Mouse (Mus musculus): ENCODE results near the gene Cyp26a1. TPM values are rescaled to one million over a fixed set of nuclear protein-coding genes. Genes with fewer than 3 reads are reported as not detected.
A peak's percentile ranks its signal among the peaks of the same experiment; 100 is the strongest.

The Cyp26a1 gene
- polyA plus RNA-seq, 1 experiment, result not detected

- no peak overlapping the region for H3K27ac ChIP-seq (ENCODE audit: insufficient read depth, low read length)
- TF ChIP-seq POLR2A (IDR thresholded peaks at IDR 0.05; ENCODE audit: borderline replicate concordance, insufficient read depth, low read length) (no peak), CTCF (IDR thresholded peaks at IDR 0.05; ENCODE audit: borderline replicate concordance, insufficient read depth, low read depth, low read length) (no peak)
- H3K27me3 ChIP-seq (ENCODE audit: control insufficient read depth, insufficient read depth, low read length), result peaks cover 2% of the 10 kb centered on the region; the same call in 1 of the 2 replicates
- no peak overlapping the region for H3K4me3 ChIP-seq (replicated peaks; ENCODE audit: insufficient read depth, low read depth, low read length)
- H3K4me1 ChIP-seq (ENCODE audit: control insufficient read depth, insufficient read depth, low read length), result no peaks in the 10 kb centered on the region; the same call in 1 of the 2 replicates
- DNase-seq, result no peak
- 76% methylated on average over 21 of the region's 21 CpGs for WGBS
Observed at GRCm38 (mm10) chr19:37702377-37703076, 4.9 kb downstream of the Cyp26a1 start.

- WGBS, result 1% methylated on average over 3 of the region's 3 CpGs
- DNase-seq, result peak; percentile 17 to 40
- Histone ChIP-seq H3K4me3 (replicated peaks; ENCODE audit: insufficient read depth, low read depth, low read length) (no peak overlapping the region), H3K4me1 (ENCODE audit: control insufficient read depth, insufficient read depth, low read length) (no peaks in the 10 kb centered on the region), H3K27me3 (ENCODE audit: control insufficient read depth, insufficient read depth, low read length) (no peaks in the 10 kb centered on the region), H3K27ac (ENCODE audit: insufficient read depth, low read length) (no peak overlapping the region)
- peak; percentile 60 for TF ChIP-seq CTCF (IDR thresholded peaks at IDR 0.05; ENCODE audit: borderline replicate concordance, insufficient read depth, low read depth, low read length)
- no peak for TF ChIP-seq POLR2A (IDR thresholded peaks at IDR 0.05; ENCODE audit: borderline replicate concordance, insufficient read depth, low read length)
Observed at GRCm38 (mm10) chr19:37703902-37704509, 6.4 kb downstream of the Cyp26a1 start.

GRCm38 (mm10) chr19:37705722-37706121 is 8.1 kb downstream of the Cyp26a1 start:
- TF ChIP-seq CTCF (IDR thresholded peaks at IDR 0.05; ENCODE audit: borderline replicate concordance, insufficient read depth, low read depth, low read length), result no peak
- no peak for TF ChIP-seq POLR2A (IDR thresholded peaks at IDR 0.05; ENCODE audit: borderline replicate concordance, insufficient read depth, low read length)
- no peak overlapping the region for H3K4me3 ChIP-seq (replicated peaks; ENCODE audit: insufficient read depth, low read depth, low read length)
- H3K27ac ChIP-seq (ENCODE audit: insufficient read depth, low read length), result no peak overlapping the region
- no peak for DNase-seq
- 86% methylated on average over 5 of the region's 5 CpGs for WGBS
- H3K27me3 ChIP-seq (ENCODE audit: control insufficient read depth, insufficient read depth, low read length), result no peaks in the 10 kb centered on the region
- H3K4me1 ChIP-seq (ENCODE audit: control insufficient read depth, insufficient read depth, low read length), result no peaks in the 10 kb centered on the region

- TF ChIP-seq POLR2A (IDR thresholded peaks at IDR 0.05; ENCODE audit: borderline replicate concordance, insufficient read depth, low read length) (no peak), CTCF (IDR thresholded peaks at IDR 0.05; ENCODE audit: borderline replicate concordance, insufficient read depth, low read depth, low read length) (no peak)
- 78% methylated on average over 10 of the region's 10 CpGs for WGBS
- H3K4me1 ChIP-seq (ENCODE audit: control insufficient read depth, insufficient read depth, low read length), result no peaks in the 10 kb centered on the region
- no peak for DNase-seq
- H3K4me3 ChIP-seq (replicated peaks; ENCODE audit: insufficient read depth, low read depth, low read length), result no peak overlapping the region
- no peaks in the 10 kb centered on the region for H3K27me3 ChIP-seq (ENCODE audit: control insufficient read depth, insufficient read depth, low read length)
- H3K27ac ChIP-seq (ENCODE audit: insufficient read depth, low read length), result no peak overlapping the region
Observed at GRCm38 (mm10) chr19:37714681-37715080, 17.1 kb downstream of the Cyp26a1 start.

- no peak for DNase-seq
- Histone ChIP-seq H3K4me3 (replicated peaks; ENCODE audit: insufficient read depth, low read depth, low read length) (no peak overlapping the region), H3K27me3 (ENCODE audit: control insufficient read depth, insufficient read depth, low read length) (no peaks in the 10 kb centered on the region), H3K27ac (ENCODE audit: insufficient read depth, low read length) (no peak overlapping the region), H3K4me1 (ENCODE audit: control insufficient read depth, insufficient read depth, low read length) (no peaks in the 10 kb centered on the region)
- TF ChIP-seq POLR2A (IDR thresholded peaks at IDR 0.05; ENCODE audit: borderline replicate concordance, insufficient read depth, low read length) (no peak), CTCF (IDR thresholded peaks at IDR 0.05; ENCODE audit: borderline replicate concordance, insufficient read depth, low read depth, low read length) (no peak)
- 71% methylated on average over 1 of the region's 1 CpGs for WGBS
Observed at GRCm38 (mm10) chr19:37715980-37716379, 18.4 kb downstream of the Cyp26a1 start.

- H3K4me1 ChIP-seq (ENCODE audit: control insufficient read depth, insufficient read depth, low read length), result no peaks in the 10 kb centered on the region
- H3K4me3 ChIP-seq (replicated peaks; ENCODE audit: insufficient read depth, low read depth, low read length), result no peak overlapping the region
- no peak for DNase-seq
- no peak overlapping the region for H3K27ac ChIP-seq (ENCODE audit: insufficient read depth, low read length)
- TF ChIP-seq CTCF (IDR thresholded peaks at IDR 0.05; ENCODE audit: borderline replicate concordance, insufficient read depth, low read depth, low read length), result no peak
- TF ChIP-seq POLR2A (IDR thresholded peaks at IDR 0.05; ENCODE audit: borderline replicate concordance, insufficient read depth, low read length), result no peak
- 77% methylated on average over 12 of the region's 12 CpGs for WGBS
- H3K27me3 ChIP-seq (ENCODE audit: control insufficient read depth, insufficient read depth, low read length), result no peaks in the 10 kb centered on the region
Observed at GRCm38 (mm10) chr19:37716524-37717175, 19.1 kb downstream of the Cyp26a1 start.

- TF ChIP-seq POLR2A (IDR thresholded peaks at IDR 0.05; ENCODE audit: borderline replicate concordance, insufficient read depth, low read length) (no peak), CTCF (IDR thresholded peaks at IDR 0.05; ENCODE audit: borderline replicate concordance, insufficient read depth, low read depth, low read length) (no peak)
- no peak for DNase-seq
- H3K4me3 ChIP-seq (replicated peaks; ENCODE audit: insufficient read depth, low read depth, low read length), result no peak overlapping the region
- WGBS, result 42% methylated on average over 1 of the region's 1 CpGs
- H3K4me1 ChIP-seq (ENCODE audit: control insufficient read depth, insufficient read depth, low read length), result no peaks in the 10 kb centered on the region
- no peak overlapping the region for H3K27ac ChIP-seq (ENCODE audit: insufficient read depth, low read length)
- no peaks in the 10 kb centered on the region for H3K27me3 ChIP-seq (ENCODE audit: control insufficient read depth, insufficient read depth, low read length)
Observed at GRCm38 (mm10) chr19:37719166-37719565, 21.6 kb downstream of the Cyp26a1 start.

Measured in cerebellum, adult 2 months (tissue).